9 mouse cellular contexts compared by ENCODE assay signal in genomic region chr4:132930784-132931183, GRCm38 (mm10). TPM values are rescaled to one million over a fixed set of nuclear protein-coding genes. Genes with fewer than 3 reads are reported as not detected.
A peak's percentile ranks its signal among the peaks of the same experiment; 100 is the strongest.
DNase-seq lines count a peak whose midpoint lies in the region; ATAC-seq and TF ChIP-seq lines count a peak whose summit lies in the region.
"Had no signal": no experiment of that assay in that cellular context is flagged by ENCODE, and none has a peak within 500 bp of the region (broad histone marks: within the 10 kb centered on the region; RNA-seq: fewer than 3 reads in every experiment).

No protein-coding gene starts in this region.

- H3K4me1 ChIP-seq in hindbrain, embryonic 14.5 days (replicated peaks; ENCODE audit: control insufficient read depth, insufficient read depth, low read length), result peaks cover 8% of the 10 kb centered on the region
- 0 out of 2 replicates have a peak, but pooled peaks cover 5% of the 10 kb centered on the region for H3K4me1 ChIP-seq in hindbrain, embryonic 12.5 days
- no peaks in the 10 kb centered on the region for H3K4me1 ChIP-seq in ES-E14 (ENCODE audit: control insufficient read depth in 2 of 2, insufficient read depth in 2 of 2, low read length in 2 of 2, poor library complexity in 1 of 2)

- no peak for ATAC-seq in hindbrain, embryonic 14.5 days (ENCODE audit: low FRiP score)
- ATAC-seq in hindbrain, embryonic 12.5 days (ENCODE audit: low FRiP score), result no peak

- no peaks in the 10 kb centered on the region for H3K9me3 ChIP-seq in hindbrain, embryonic 14.5 days (ENCODE audit: control insufficient read depth, low read length)
- H3K9me3 ChIP-seq in hindbrain, embryonic 12.5 days (replicated peaks), result no peaks in the 10 kb centered on the region
- H3K9me3 ChIP-seq in ES-E14 (ENCODE audit: control insufficient read depth, insufficient read depth, low read depth, low read length), result no peaks in the 10 kb centered on the region
- H3K9me3 ChIP-seq: lung, embryonic 15.5 days had no signal

- no peak overlapping the region for H3K4me3 ChIP-seq in hindbrain, embryonic 14.5 days (replicated peaks; ENCODE audit: low read length)
- no peak overlapping the region for H3K4me3 ChIP-seq in hindbrain, embryonic 12.5 days
- H3K4me3 ChIP-seq in ES-E14 (ENCODE audit: insufficient read depth in 1 of 2, low read depth in 1 of 2, low read length in 2 of 2, poor library complexity in 1 of 2, severe bottlenecking in 1 of 2), result 0 out of 4 replicates have a peak overlapping the region, but pooled peaks of 1 of the 2 experiments have one; percentile 12
- H3K4me3 ChIP-seq: lung, embryonic 15.5 days had no signal

- WGBS in hindbrain, embryonic 14.5 days, result 7% methylated on average over 8 of the region's 8 CpGs
- WGBS in hindbrain, embryonic 12.5 days, result 6% methylated on average over 8 of the region's 8 CpGs

- H3K27me3 ChIP-seq in hindbrain, embryonic 14.5 days (ENCODE audit: control insufficient read depth, insufficient read depth, low read length), result no peaks in the 10 kb centered on the region
- H3K27me3 ChIP-seq in hindbrain, embryonic 12.5 days, result peaks cover 7% of the 10 kb centered on the region; the same call in 1 of the 2 replicates
- H3K27me3 ChIP-seq: lung, embryonic 15.5 days had no signal

- no peak overlapping the region for H3K4me2 ChIP-seq in hindbrain, embryonic 14.5 days (replicated peaks)
- H3K4me2 ChIP-seq in hindbrain, embryonic 12.5 days (replicated peaks), result no peak overlapping the region
- H3K4me2 ChIP-seq: lung, embryonic 15.5 days had no signal

- peak; percentile 65 for DNase-seq in hindbrain, embryonic 14.5 days (ENCODE audit: low spot score)
- DNase-seq in 416B (ENCODE audit: low read depth) (peak; percentile 79), ES-E14 (ENCODE audit: low read depth, low spot score) (peak; percentile 69)
- DNase-seq in cerebellum, postnatal 10 days, result peak; percentile 74 to 83
- peak; percentile 66 for DNase-seq in kidney, postnatal 14 days
- peak; percentile 43 for DNase-seq in right cerebral cortex, postnatal 14 days
- no peak for DNase-seq in urinary bladder, adult 2 months (ENCODE audit: low spot score)

- no peaks in the 10 kb centered on the region for H3K36me3 ChIP-seq in hindbrain, embryonic 14.5 days (replicated peaks; ENCODE audit: control insufficient read depth, insufficient read depth)
- H3K36me3 ChIP-seq in hindbrain, embryonic 12.5 days, result no peaks in the 10 kb centered on the region
- H3K36me3 ChIP-seq in ES-E14 (ENCODE audit: control insufficient read depth, insufficient read depth, low read length, poor library complexity, severe bottlenecking), result no peaks in the 10 kb centered on the region
- H3K36me3 ChIP-seq: lung, embryonic 15.5 days had no signal

- H3K27ac ChIP-seq in hindbrain, embryonic 14.5 days, result no peak overlapping the region
- H3K27ac ChIP-seq in hindbrain, embryonic 12.5 days, result no peak overlapping the region
- H3K27ac ChIP-seq in ES-E14 (ENCODE audit: insufficient read depth, low read depth, low read length, poor library complexity, severe bottlenecking), result no peak overlapping the region
- H3K27ac ChIP-seq: lung, embryonic 15.5 days had no signal

- H3K9ac ChIP-seq in hindbrain, embryonic 14.5 days, result no peak overlapping the region
- no peak overlapping the region for H3K9ac ChIP-seq in hindbrain, embryonic 12.5 days
- no peak overlapping the region for H3K9ac ChIP-seq in ES-E14 (ENCODE audit: insufficient read depth, low read depth, low read length, poor library complexity, severe bottlenecking)
- H3K9ac ChIP-seq: lung, embryonic 15.5 days had no signal

- in situ Hi-C loops in ES-E14 (cut with MboI; ENCODE audit: low sequenced_read_pairs in 2 of 2, unreplicated experiment in 2 of 2), result no loop called here

TF ChIP-seq in ES-E14, 5 proteins besides CTCF, POLR2A, EP300 and RAD21:
- TF ChIP-seq ZC3H11A (IDR thresholded peaks at IDR 0.05; ENCODE audit: borderline replicate concordance, low read depth, low read length) (peak; percentile 60; the same call in 1 of the 2 replicates), MAFK (IDR thresholded peaks at IDR 0.05; ENCODE audit: insufficient read depth, low read depth, low read length) (no peak)

RNA-seq across cellular contexts. Expression of gene Fam76a, which starts 8.4 kb away (rescaled TPM):
- 37.7 and 39.5 TPM in 2 replicates for polyA plus RNA-seq in hindbrain, embryonic 14.5 days (2014; fragmentation: Nextera tagmentation; extraction: Ambion mirVana)
- 29.6 and 33.8 TPM in 2 replicates for polyA plus RNA-seq in hindbrain, embryonic 12.5 days (2016; fragmentation: Nextera tagmentation; extraction: Ambion mirVana)
- 12.5 and 14.9 TPM in 2 replicates for total RNA-seq in ES-E14 (2012; rRNA removed)
- 44.0 and 44.7 TPM in 2 replicates for polyA plus RNA-seq in urinary bladder, adult 2 months (2012; rRNA removed)

RNA-seq across cellular contexts. Expression of gene Fgr, which starts 43.1 kb away (rescaled TPM):
- 0.14 and 0.17 TPM in 2 replicates for polyA plus RNA-seq in hindbrain, embryonic 14.5 days (2014; fragmentation: Nextera tagmentation; extraction: Ambion mirVana)
- 0.08 TPM in 1 of 2 replicates, not detected in the other for polyA plus RNA-seq in hindbrain, embryonic 12.5 days (2016; fragmentation: Nextera tagmentation; extraction: Ambion mirVana)
- total RNA-seq in ES-E14 (2012; rRNA removed), result 1.3 and 1.8 TPM in 2 replicates
- 1.3 and 1.8 TPM in 2 replicates for polyA plus RNA-seq in urinary bladder, adult 2 months (2012; rRNA removed)

RNA-seq across cellular contexts. Expression of gene Stx12, which starts 46.5 kb away (rescaled TPM):
- polyA plus RNA-seq in hindbrain, embryonic 14.5 days (2014; fragmentation: Nextera tagmentation; extraction: Ambion mirVana), result 165 and 181 TPM in 2 replicates
- 100 and 104 TPM in 2 replicates for polyA plus RNA-seq in hindbrain, embryonic 12.5 days (2016; fragmentation: Nextera tagmentation; extraction: Ambion mirVana)
- total RNA-seq in ES-E14 (2012; rRNA removed), result 22.7 and 27.6 TPM in 2 replicates
- polyA plus RNA-seq in urinary bladder, adult 2 months (2012; rRNA removed), result 76.3 and 100.0 TPM in 2 replicates
